Mouse (Mus musculus): ENCODE measurements at regions not wholly inside any gene's neighbourhood (a gene's known extent, or its start where the extent isn't known, plus 50 kb on each side); places are given as distances from the start of the nearest gene placed in this dataset.

- no peak for ATAC-seq (ENCODE audit: insufficient read depth, low FRiP score)
- no peak overlapping the region for H3K9ac ChIP-seq (ENCODE audit: low read length)
- 50% methylated on average over 6 of the region's 6 CpGs for WGBS
Measured at GRCm38 (mm10) chr11:89209072-89209471, 93.1 kb downstream of the Nog start.

DNA sequence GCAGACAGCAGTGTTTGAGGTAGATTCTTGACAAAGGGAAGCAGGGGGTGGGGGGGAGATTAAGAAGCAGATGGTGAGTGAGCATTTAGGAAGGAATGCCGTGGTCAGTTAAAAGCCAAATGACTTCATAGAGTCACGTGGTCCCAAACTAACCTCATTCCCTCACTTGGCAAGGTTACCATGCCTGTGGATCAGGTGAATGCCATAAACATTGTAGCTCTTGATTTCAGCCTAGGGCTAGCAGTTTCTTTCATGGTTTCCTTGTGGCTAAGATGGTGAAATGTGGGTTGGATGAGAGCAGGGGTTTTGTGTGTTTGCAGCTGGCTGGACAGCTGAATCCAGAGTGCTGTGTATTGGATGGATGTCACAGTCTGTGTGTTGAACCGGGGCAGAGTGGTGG, 95.3 kb downstream of the Nog start:
- no peak for ATAC-seq (ENCODE audit: insufficient read depth, low FRiP score)
- Histone ChIP-seq H3K4me2 (ENCODE audit: low read depth, low read length) (no peak overlapping the region), H3K4me3 (replicated peaks; ENCODE audit: low read length) (no peak overlapping the region), H3K27ac (ENCODE audit: low read length) (no peak overlapping the region), H3K4me1 (ENCODE audit: control insufficient read depth, insufficient read depth, low read length) (no peaks in the 10 kb centered on the region), H3K9ac (ENCODE audit: low read length) (no peak overlapping the region), H3K36me3 (ENCODE audit: control insufficient read depth, insufficient read depth, low read length) (no peaks in the 10 kb centered on the region), H3K9me3 (replicated peaks; ENCODE audit: control insufficient read depth, low read length) (no peaks in the 10 kb centered on the region), H3K27me3 (ENCODE audit: control insufficient read depth, insufficient read depth, low read length) (no peaks in the 10 kb centered on the region)
- WGBS = 37% methylated on average over 3 of the region's 3 CpGs

More at GRCm38 (mm10) chr11:89209072-89209471, 93.1 kb downstream of the Nog start:
- Histone ChIP-seq H3K4me2 (ENCODE audit: low read depth, low read length) (no peak overlapping the region), H3K27me3 (ENCODE audit: control insufficient read depth, insufficient read depth, low read length) (no peaks in the 10 kb centered on the region), H3K4me1 (ENCODE audit: control insufficient read depth, insufficient read depth, low read length) (no peaks in the 10 kb centered on the region), H3K27ac (ENCODE audit: low read length) (no peak overlapping the region), H3K9me3 (replicated peaks; ENCODE audit: control insufficient read depth, low read length) (no peaks in the 10 kb centered on the region), H3K4me3 (replicated peaks; ENCODE audit: low read length) (no peak overlapping the region), H3K36me3 (ENCODE audit: control insufficient read depth, insufficient read depth, low read length) (no peaks in the 10 kb centered on the region)

GRCm38 (mm10) chr11:89204948-89205545, 97.1 kb downstream of the Nog start:
- ATAC-seq (ENCODE audit: insufficient read depth, low FRiP score) = no peak
- 51% methylated on average over 7 of the region's 7 CpGs for WGBS
- no peak overlapping the region for H3K4me3 ChIP-seq (replicated peaks; ENCODE audit: low read length)

GRCm38 (mm10) chr11:89200458-89200857, 101.7 kb downstream of the Nog start:
- Histone ChIP-seq H3K27ac (ENCODE audit: low read length) (no peak overlapping the region), H3K4me3 (replicated peaks; ENCODE audit: low read length) (no peak overlapping the region), H3K9me3 (replicated peaks; ENCODE audit: control insufficient read depth, low read length) (no peaks in the 10 kb centered on the region), H3K4me1 (ENCODE audit: control insufficient read depth, insufficient read depth, low read length) (no peaks in the 10 kb centered on the region), H3K36me3 (ENCODE audit: control insufficient read depth, insufficient read depth, low read length) (no peaks in the 10 kb centered on the region), H3K4me2 (ENCODE audit: low read depth, low read length) (no peak overlapping the region), H3K9ac (ENCODE audit: low read length) (no peak overlapping the region), H3K27me3 (ENCODE audit: control insufficient read depth, insufficient read depth, low read length) (no peaks in the 10 kb centered on the region)
- WGBS = 74% methylated on average over 3 of the region's 3 CpGs
- no peak for ATAC-seq (ENCODE audit: insufficient read depth, low FRiP score)

More at GRCm38 (mm10) chr11:89204948-89205545, 97.1 kb downstream of the Nog start:
- Histone ChIP-seq H3K4me1 (ENCODE audit: control insufficient read depth, insufficient read depth, low read length) (no peaks in the 10 kb centered on the region), H3K36me3 (ENCODE audit: control insufficient read depth, insufficient read depth, low read length) (no peaks in the 10 kb centered on the region), H3K9me3 (replicated peaks; ENCODE audit: control insufficient read depth, low read length) (no peaks in the 10 kb centered on the region), H3K27me3 (ENCODE audit: control insufficient read depth, insufficient read depth, low read length) (no peaks in the 10 kb centered on the region), H3K4me2 (ENCODE audit: low read depth, low read length) (no peak overlapping the region), H3K27ac (ENCODE audit: low read length) (no peak overlapping the region), H3K9ac (ENCODE audit: low read length) (no peak overlapping the region)

DNA sequence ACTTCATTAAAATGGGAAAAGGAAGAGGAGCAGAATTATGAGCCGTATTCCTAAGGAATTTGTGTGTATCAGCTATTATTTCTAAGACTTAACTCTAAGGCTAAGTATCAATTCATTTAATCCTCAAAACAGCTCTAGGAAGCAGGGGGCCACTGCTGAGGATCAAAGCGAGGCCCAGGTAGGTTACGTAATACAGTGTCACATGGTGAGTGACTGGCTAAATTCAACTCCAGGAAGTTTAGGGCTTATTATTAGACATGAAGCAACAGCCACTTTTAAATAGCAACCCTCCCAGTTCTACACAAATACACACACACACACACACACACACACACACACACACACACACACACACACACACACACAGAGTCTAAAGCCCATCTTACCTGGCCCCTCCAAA, 109.3 kb downstream of the Nog start:
- H3K27me3 ChIP-seq (ENCODE audit: control insufficient read depth, insufficient read depth, low read length) = no peaks in the 10 kb centered on the region
- 71% methylated on average over 3 of the region's 3 CpGs for WGBS
- H3K9me3 ChIP-seq (replicated peaks; ENCODE audit: control insufficient read depth, low read length) = no peaks in the 10 kb centered on the region
- H3K4me2 ChIP-seq (ENCODE audit: low read depth, low read length) = no peak overlapping the region
- no peak overlapping the region for H3K27ac ChIP-seq (ENCODE audit: low read length)
- no peak overlapping the region for H3K4me3 ChIP-seq (replicated peaks; ENCODE audit: low read length)
- no peak for ATAC-seq (ENCODE audit: insufficient read depth, low FRiP score)
- H3K4me1 ChIP-seq (ENCODE audit: control insufficient read depth, insufficient read depth, low read length) = 0 out of 2 replicates have a peak, but pooled peaks cover 8% of the 10 kb centered on the region
- no peak overlapping the region for H3K9ac ChIP-seq (ENCODE audit: low read length)
- H3K36me3 ChIP-seq (ENCODE audit: control insufficient read depth, insufficient read depth, low read length) = no peaks in the 10 kb centered on the region

DNA sequence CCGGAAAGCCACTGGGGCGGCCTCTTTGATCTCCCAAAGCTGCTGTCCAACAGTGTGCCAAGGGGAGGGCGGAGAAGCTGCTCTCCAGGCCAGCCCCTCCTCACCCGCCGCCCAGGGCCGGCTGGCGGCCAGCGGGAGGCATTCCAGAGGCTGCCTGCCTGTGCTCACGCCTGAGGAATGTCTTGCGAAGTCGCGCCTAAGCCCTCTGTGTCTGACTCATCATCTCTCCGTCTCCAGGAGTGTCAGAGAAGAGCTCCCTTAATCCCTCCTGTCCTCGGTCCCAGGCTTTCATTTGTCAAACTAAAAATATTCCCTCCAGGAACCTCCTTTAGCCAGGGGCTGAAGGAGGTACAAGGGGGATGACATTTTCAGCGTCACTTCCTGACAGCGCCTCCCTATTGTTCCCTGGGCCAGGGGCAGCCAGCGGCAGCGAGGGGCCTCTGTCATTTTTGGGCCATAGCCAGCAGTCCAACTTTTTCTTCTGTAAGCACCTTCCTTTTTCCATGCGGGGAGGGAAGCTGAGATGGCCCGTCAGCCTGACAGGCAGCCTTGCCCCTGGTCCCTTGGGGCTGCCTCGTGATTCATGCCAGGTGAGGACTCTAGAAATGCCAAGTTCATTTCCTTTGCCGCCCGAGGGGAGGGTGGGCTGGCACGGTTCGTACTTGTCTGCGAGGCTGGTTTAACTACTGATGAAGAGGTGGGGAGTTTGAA, 113.4 kb downstream of the Gm525 start:
- Histone ChIP-seq H3K27ac (ENCODE audit: low read length) (peak overlapping the region; percentile 63), H3K9me3 (replicated peaks; ENCODE audit: control insufficient read depth, low read length) (no peaks in the 10 kb centered on the region), H3K4me1 (ENCODE audit: control insufficient read depth, insufficient read depth, low read length) (peaks cover 22% of the 10 kb centered on the region), H3K27me3 (ENCODE audit: control insufficient read depth, insufficient read depth, low read length) (no peaks in the 10 kb centered on the region), H3K36me3 (ENCODE audit: control insufficient read depth, insufficient read depth, low read length) (no peaks in the 10 kb centered on the region), H3K4me3 (replicated peaks; ENCODE audit: low read length) (peak overlapping the region; percentile 3; the same call in 1 of the 2 replicates), H3K9ac (ENCODE audit: low read length) (0 out of 2 replicates have a peak overlapping the region, but pooled peaks have one; percentile 20), H3K4me2 (ENCODE audit: low read depth, low read length) (peak overlapping the region; percentile 48)
- peak; percentile 91 for ATAC-seq (ENCODE audit: insufficient read depth, low FRiP score)
- 4% methylated on average over 26 of the region's 26 CpGs for WGBS

GRCm38 (mm10) chr11:89185862-89186261, 112.2 kb downstream of the Gm525 start:
- H3K36me3 ChIP-seq (ENCODE audit: control insufficient read depth, insufficient read depth, low read length) = no peaks in the 10 kb centered on the region
- H3K4me1 ChIP-seq (ENCODE audit: control insufficient read depth, insufficient read depth, low read length) = peaks cover 22% of the 10 kb centered on the region
- H3K9ac ChIP-seq (ENCODE audit: low read length) = no peak overlapping the region
- no peaks in the 10 kb centered on the region for H3K9me3 ChIP-seq (replicated peaks; ENCODE audit: control insufficient read depth, low read length)
- H3K27ac ChIP-seq (ENCODE audit: low read length) = no peak overlapping the region
- no peak overlapping the region for H3K4me3 ChIP-seq (replicated peaks; ENCODE audit: low read length)
- no peak for ATAC-seq (ENCODE audit: insufficient read depth, low FRiP score)
- H3K27me3 ChIP-seq (ENCODE audit: control insufficient read depth, insufficient read depth, low read length) = no peaks in the 10 kb centered on the region
- no peak overlapping the region for H3K4me2 ChIP-seq (ENCODE audit: low read depth, low read length)
- WGBS = 51% methylated on average over 6 of the region's 6 CpGs

DNA sequence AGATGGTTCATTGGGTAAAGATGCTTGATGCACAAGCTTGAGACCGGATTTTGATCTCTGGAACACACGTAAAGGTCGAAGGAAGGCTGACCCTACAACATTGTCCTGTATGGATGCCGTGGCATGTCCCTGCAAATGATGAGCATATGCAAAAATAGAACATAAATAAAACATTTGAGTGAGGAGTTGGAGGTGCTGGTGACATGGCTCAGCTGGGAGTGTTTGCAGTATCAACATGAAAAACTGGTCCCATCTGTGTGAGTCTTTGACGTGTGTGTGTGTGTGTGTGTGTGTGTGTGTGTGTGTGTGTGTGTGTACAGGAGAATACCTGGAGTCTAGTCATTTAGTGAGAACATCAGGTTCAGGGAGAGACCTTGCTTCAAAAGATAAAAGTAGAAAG, 107.8 kb downstream of the Gm525 start:
- Histone ChIP-seq H3K4me1 (ENCODE audit: control insufficient read depth, insufficient read depth, low read length) (peaks cover 5% of the 10 kb centered on the region; the same call in 1 of the 2 replicates), H3K27ac (ENCODE audit: low read length) (no peak overlapping the region), H3K27me3 (ENCODE audit: control insufficient read depth, insufficient read depth, low read length) (no peaks in the 10 kb centered on the region), H3K9me3 (replicated peaks; ENCODE audit: control insufficient read depth, low read length) (no peaks in the 10 kb centered on the region), H3K9ac (ENCODE audit: low read length) (no peak overlapping the region), H3K4me3 (replicated peaks; ENCODE audit: low read length) (no peak overlapping the region), H3K36me3 (ENCODE audit: control insufficient read depth, insufficient read depth, low read length) (no peaks in the 10 kb centered on the region), H3K4me2 (ENCODE audit: low read depth, low read length) (no peak overlapping the region)
- 73% methylated on average over 5 of the region's 5 CpGs for WGBS
- no peak for ATAC-seq (ENCODE audit: insufficient read depth, low FRiP score)

GRCm38 (mm10) chr11:89178436-89178835, 104.8 kb downstream of the Gm525 start:
- peaks cover 4% of the 10 kb centered on the region; the same call in 1 of the 2 replicates for H3K4me1 ChIP-seq (ENCODE audit: control insufficient read depth, insufficient read depth, low read length)
- no peaks in the 10 kb centered on the region for H3K9me3 ChIP-seq (replicated peaks; ENCODE audit: control insufficient read depth, low read length)
- no peak overlapping the region for H3K9ac ChIP-seq (ENCODE audit: low read length)
- no peak overlapping the region for H3K4me2 ChIP-seq (ENCODE audit: low read depth, low read length)
- no peak overlapping the region for H3K4me3 ChIP-seq (replicated peaks; ENCODE audit: low read length)
- no peak for ATAC-seq (ENCODE audit: insufficient read depth, low FRiP score)
- H3K27ac ChIP-seq (ENCODE audit: low read length) = no peak overlapping the region
- H3K36me3 ChIP-seq (ENCODE audit: control insufficient read depth, insufficient read depth, low read length) = no peaks in the 10 kb centered on the region
- WGBS = 89% methylated on average over 7 of the region's 7 CpGs
- H3K27me3 ChIP-seq (ENCODE audit: control insufficient read depth, insufficient read depth, low read length) = no peaks in the 10 kb centered on the region

Measured in stomach, embryonic 16.5 days (tissue).